Mouse (Mus musculus) liver, embryonic 16.5 days (tissue): ENCODE data around the gene Cdkl4. TPM values are rescaled to one million over a fixed set of nuclear protein-coding genes. Genes with fewer than 3 reads are reported as not detected.

Experiments
- ATAC-seq: fragments of 200-750 bp; cut with Nextera tagmentation; 2 replicates; pipeline ENCODE4 v1.8.0; 2017; ENCODE audit warnings: low read depth, mild to moderate bottlenecking, moderate number of reproducible peaks, moderate library complexity
- H3K27ac ChIP-seq: fragments of 300-500 bp; sonication (generic); 2 replicates; pipeline ENCODE4 v1.5.1; 2014; ENCODE audit warnings: mild to moderate bottlenecking, low read length
- H3K27me3 ChIP-seq: fragments of 300-500 bp; sonication (generic); 2 replicates; pipeline ENCODE4 v1.6.1; 2014; ENCODE audit warnings: low read depth, low read length, mixed read lengths; ENCODE audit not compliant: control insufficient read depth, insufficient read depth
- H3K36me3 ChIP-seq: fragments of 300-500 bp; sonication (generic); 2 replicates; pipeline ENCODE4 v1.6.1; 2014; ENCODE audit warnings: mild to moderate bottlenecking; ENCODE audit not compliant: control insufficient read depth, insufficient read depth
- H3K4me1 ChIP-seq: fragments of 300-500 bp; sonication (generic); 2 replicates; pipeline ENCODE4 v1.6.1; 2014; ENCODE audit warnings: low read depth, low read length, mixed read lengths; ENCODE audit not compliant: control insufficient read depth
- H3K4me2 ChIP-seq: fragments of 300-500 bp; sonication (generic); 2 replicates; pipeline ENCODE4 v1.6.1; 2014; ENCODE audit warnings: low read depth, low read length, mixed read lengths
- H3K4me3 ChIP-seq: fragments of 300-500 bp; sonication (generic); 2 replicates; pipeline ENCODE4 v1.5.1; 2014; ENCODE audit warnings: low read depth, mild to moderate bottlenecking, low read length
- H3K9ac ChIP-seq: fragments of 300-500 bp; sonication (generic); 2 replicates; pipeline ENCODE4 v1.6.1; 2014; ENCODE audit warnings: low read depth, low read length
- H3K9me3 ChIP-seq: fragments of 300-500 bp; sonication (generic); replicated peaks from 2 replicates; pipeline ENCODE4 v1.6.1; 2016; ENCODE audit warnings: low read length; ENCODE audit not compliant: control insufficient read depth
- WGBS: fragments of 180-500 bp; shearing (Covaris S2); extraction: QIAGEN DNeasy Blood & Tissue Kit; methylation state at CpG from one replicate; pipeline ENCODE4 v1.1.7; 2014; ENCODE audit not compliant: insufficient replicate concordance; 5-methylcytosine and 5-hydroxymethylcytosine counted together
- polyA plus RNA-seq: library from polyadenylated mRNA; unstranded; fragments of >200 nt; fragmentation: Nextera tagmentation; extraction: Ambion mirVana; gene quantifications from 2 replicates; pipeline ENCODE4 v1.2.1, GENCODE M21; 2015

Gene Cdkl4
- polyA plus RNA-seq, 1 experiment from 2014 or later, result 0.14 TPM

DNA sequence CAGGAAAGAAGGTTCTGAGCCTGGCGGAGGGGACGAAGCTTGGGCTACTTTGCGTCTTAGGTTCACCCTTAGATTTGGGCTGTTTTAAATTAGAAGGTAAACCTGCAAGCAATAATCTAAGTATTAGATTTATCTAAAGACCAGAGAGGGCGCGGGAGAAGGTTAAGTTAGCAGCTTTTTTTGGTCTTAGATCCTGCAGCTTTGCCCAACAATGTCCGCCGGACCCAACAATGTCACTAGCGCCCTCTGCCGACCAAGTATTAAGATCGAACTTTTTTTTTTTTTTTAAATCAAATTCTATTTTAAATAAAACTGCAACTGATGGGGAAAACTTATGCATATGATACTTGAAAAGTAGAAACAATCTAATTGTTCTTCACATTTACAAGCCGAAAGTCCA is 18.6 kb downstream of the Cdkl4 start:
- Histone ChIP-seq H3K27ac (peak overlapping the region; percentile 85), H3K9me3 (no peaks in the 10 kb centered on the region), H3K4me3 (peak overlapping the region; percentile 19; the same call in 1 of the 2 replicates), H3K4me1 (no peaks in the 10 kb centered on the region; the same call in none of the 2 replicates), H3K9ac (no peak overlapping the region), H3K36me3 (no peaks in the 10 kb centered on the region), H3K27me3 (no peaks in the 10 kb centered on the region), H3K4me2 (no peak overlapping the region)
- WGBS, result 26% methylated on average over 11 of the region's 11 CpGs
- ATAC-seq, result no peak

DNA sequence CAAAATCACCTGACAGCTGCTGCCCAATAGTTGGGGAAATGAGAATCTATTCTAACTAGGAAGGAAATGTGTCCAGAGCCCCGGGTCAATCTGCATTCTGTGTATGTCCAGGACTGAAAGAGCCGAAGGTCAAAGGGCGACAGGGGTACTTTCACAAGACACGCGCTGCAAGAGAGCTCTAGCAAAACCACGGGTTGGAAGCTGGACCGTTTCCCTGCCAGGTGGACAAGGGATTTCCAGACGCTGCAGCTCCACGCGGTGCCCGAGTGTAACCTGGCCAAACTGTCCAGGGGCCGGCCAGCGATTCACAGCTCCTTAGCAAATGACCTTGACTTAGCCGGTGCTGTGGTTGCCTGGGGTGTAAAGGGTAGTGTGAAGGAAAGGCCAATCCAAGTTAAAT is 19.0 kb downstream of the Cdkl4 start:
- H3K4me1 ChIP-seq, result no peaks in the 10 kb centered on the region; the same call in none of the 2 replicates
- no peaks in the 10 kb centered on the region for H3K27me3 ChIP-seq
- 67% methylated on average over 14 of the region's 14 CpGs for WGBS
- no peaks in the 10 kb centered on the region for H3K36me3 ChIP-seq
- H3K9me3 ChIP-seq, result no peaks in the 10 kb centered on the region
- peak; percentile 60 for ATAC-seq
- peak overlapping the region; percentile 85 for H3K27ac ChIP-seq
- H3K9ac ChIP-seq, result no peak overlapping the region
- peak overlapping the region; percentile 19; the same call in 1 of the 2 replicates for H3K4me3 ChIP-seq
- H3K4me2 ChIP-seq, result no peak overlapping the region

DNA sequence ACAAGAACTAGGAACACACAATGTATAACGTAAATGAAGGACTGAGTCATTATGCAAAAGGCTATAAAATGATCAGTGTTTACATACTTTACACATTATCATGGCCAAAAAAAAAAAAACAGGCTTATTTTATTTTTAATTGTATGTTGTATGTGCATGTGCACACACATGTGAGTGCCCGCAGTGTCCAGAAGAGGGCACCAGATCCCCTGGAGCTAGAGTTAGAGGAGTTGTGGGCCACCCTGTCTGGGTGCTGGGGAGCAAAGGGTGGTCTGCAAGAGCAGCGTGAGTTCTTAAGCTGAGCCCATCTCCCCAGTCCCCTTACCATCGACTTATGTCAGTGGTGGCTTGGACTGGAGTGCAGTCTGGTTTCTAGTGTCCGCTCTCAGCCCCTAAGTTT is 20.2 kb downstream of the Cdkl4 start:
- H3K36me3 ChIP-seq, result no peaks in the 10 kb centered on the region
- no peak for ATAC-seq
- no peak overlapping the region for H3K4me2 ChIP-seq
- 74% methylated on average over 5 of the region's 5 CpGs for WGBS
- H3K9ac ChIP-seq, result no peak overlapping the region
- no peaks in the 10 kb centered on the region for H3K9me3 ChIP-seq
- peak overlapping the region; percentile 41 for H3K27ac ChIP-seq
- no peaks in the 10 kb centered on the region for H3K27me3 ChIP-seq
- no peak overlapping the region for H3K4me3 ChIP-seq
- peaks cover 3% of the 10 kb centered on the region for H3K4me1 ChIP-seq

DNA sequence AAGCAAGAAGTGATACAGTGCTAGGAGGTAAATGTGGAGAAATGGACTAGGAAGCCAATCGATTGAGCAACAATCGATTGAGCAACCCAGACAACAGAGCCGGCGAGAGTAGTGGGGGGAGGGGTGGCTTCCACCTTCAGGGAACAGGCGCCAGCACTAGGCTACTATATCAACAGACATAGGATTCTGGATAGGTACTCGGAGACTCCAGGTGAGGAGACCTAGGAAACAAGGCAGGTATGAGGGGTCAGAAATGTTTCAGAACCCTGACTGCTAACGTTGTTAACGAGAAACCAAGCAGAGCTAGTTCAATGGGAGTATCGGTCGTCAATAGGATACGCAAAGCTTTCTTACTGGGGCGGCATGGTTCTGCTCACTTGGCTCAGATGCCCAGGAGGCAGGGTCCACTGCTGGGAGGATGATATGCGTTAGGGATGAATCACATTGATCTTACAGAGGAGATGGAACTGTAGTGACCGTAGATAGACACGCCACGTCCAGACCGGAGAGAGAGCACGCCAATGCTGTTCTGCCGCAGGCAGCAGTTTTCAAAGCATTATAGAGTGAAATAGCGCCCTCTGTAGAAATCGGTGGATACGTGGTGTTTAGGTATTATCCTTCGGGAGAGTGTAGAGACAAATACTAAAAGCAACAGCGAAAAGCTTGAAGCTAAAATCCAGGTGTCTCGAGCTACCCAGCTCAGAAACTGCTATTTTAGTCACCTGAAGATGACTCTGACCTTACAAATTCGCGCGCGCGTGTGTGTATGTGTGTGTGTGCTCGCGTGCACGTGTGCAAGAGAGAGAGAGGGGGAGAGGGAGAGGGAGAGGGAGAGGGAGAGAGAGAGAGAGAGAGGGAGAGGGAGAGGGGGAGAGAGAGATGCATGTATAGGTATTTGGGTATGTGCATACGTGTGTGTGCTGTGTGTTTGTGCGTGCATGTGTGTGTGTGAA is 24.0 kb downstream of the Cdkl4 start:
- H3K36me3 ChIP-seq, result no peaks in the 10 kb centered on the region
- H3K9me3 ChIP-seq, result no peaks in the 10 kb centered on the region
- no peak overlapping the region for H3K27ac ChIP-seq
- H3K4me2 ChIP-seq, result peak overlapping the region; percentile 43
- ATAC-seq, result peak; percentile 82
- peaks cover 3% of the 10 kb centered on the region for H3K4me1 ChIP-seq
- peak overlapping the region; percentile 32 for H3K9ac ChIP-seq
- WGBS, result 4% methylated on average over 35 of the region's 35 CpGs
- H3K4me3 ChIP-seq, result peak overlapping the region; percentile 54
- no peaks in the 10 kb centered on the region for H3K27me3 ChIP-seq

DNA sequence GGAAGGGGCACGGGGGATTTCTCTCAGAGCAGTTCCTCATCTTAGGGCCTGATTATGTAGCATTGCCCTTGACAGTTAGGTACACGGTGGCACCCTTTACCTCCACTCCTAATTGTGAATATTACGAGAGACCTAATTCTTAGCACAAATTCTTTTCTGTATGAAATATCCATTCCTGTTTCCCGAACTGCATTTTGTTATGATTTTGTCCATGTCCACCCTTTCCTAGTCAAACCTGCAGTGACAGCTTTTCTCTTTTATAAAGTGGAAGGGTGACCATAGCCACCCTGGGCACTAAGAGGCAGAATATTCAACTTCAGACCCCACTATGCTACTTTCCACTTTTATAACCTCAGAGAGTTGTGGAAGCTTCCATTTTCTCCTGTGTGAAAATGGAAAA is 25.0 kb downstream of the Cdkl4 start:
- no peak for ATAC-seq
- H3K27me3 ChIP-seq, result no peaks in the 10 kb centered on the region
- WGBS, result 44% methylated on average over 4 of the region's 4 CpGs
- no peaks in the 10 kb centered on the region for H3K36me3 ChIP-seq
- no peak overlapping the region for H3K27ac ChIP-seq
- no peaks in the 10 kb centered on the region for H3K9me3 ChIP-seq
- no peak overlapping the region for H3K9ac ChIP-seq
- no peak overlapping the region for H3K4me3 ChIP-seq
- H3K4me2 ChIP-seq, result peak overlapping the region; percentile 43; the same call in 1 of the 2 replicates
- peaks cover 3% of the 10 kb centered on the region for H3K4me1 ChIP-seq

DNA sequence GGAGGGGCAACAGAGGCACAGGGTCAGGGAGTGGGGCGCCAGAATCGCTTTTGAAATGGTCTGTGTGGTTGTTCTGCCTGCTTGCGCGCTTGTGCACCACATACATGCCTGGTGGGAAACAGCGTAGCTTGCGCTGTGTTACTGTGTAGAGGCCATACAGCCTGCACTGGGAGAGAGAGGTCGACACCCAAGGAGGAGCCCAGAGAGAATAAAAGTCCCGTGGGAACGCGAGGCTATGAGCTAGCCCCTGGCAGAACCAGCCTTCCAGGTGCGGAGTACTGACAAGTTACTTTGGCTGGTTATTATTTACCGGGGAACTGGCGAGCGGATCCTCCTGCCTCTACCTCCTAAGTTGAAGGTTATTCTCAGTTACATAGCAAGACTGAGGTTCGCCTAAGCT is 26.6 kb downstream of the Cdkl4 start:
- Histone ChIP-seq H3K9me3 (no peaks in the 10 kb centered on the region), H3K36me3 (no peaks in the 10 kb centered on the region), H3K27ac (no peak overlapping the region), H3K9ac (no peak overlapping the region), H3K4me1 (peaks cover 3% of the 10 kb centered on the region), H3K27me3 (no peaks in the 10 kb centered on the region), H3K4me3 (no peak overlapping the region), H3K4me2 (no peak overlapping the region)
- 79% methylated on average over 15 of the region's 15 CpGs for WGBS
- ATAC-seq, result no peak

DNA sequence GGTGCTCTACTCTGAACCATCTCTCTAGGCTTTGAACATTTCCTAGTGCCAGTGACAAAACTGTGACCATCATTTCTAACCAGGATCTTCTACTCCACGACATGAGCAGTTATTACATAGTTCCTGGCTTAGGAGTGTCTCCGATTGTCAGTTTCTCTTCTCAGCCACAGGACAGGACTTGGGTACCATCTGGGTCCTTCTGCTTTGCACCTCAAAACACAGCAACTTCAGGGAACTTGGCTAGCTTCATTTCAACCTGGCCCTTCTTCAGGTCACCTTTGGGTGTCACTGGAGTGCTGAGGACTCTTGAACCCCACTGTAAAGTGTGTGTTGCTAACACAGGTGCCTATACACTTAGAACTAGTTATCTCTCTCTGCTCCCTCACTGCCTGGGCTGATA is 30.8 kb downstream of the Cdkl4 start:
- 59% methylated on average over 2 of the region's 2 CpGs for WGBS
- no peak for ATAC-seq
- no peaks in the 10 kb centered on the region for H3K4me1 ChIP-seq
- no peaks in the 10 kb centered on the region for H3K27me3 ChIP-seq
- no peaks in the 10 kb centered on the region for H3K9me3 ChIP-seq
- no peaks in the 10 kb centered on the region for H3K36me3 ChIP-seq
- H3K27ac ChIP-seq, result no peak overlapping the region
- H3K4me3 ChIP-seq, result no peak overlapping the region
- H3K4me2 ChIP-seq, result no peak overlapping the region
- no peak overlapping the region for H3K9ac ChIP-seq

DNA sequence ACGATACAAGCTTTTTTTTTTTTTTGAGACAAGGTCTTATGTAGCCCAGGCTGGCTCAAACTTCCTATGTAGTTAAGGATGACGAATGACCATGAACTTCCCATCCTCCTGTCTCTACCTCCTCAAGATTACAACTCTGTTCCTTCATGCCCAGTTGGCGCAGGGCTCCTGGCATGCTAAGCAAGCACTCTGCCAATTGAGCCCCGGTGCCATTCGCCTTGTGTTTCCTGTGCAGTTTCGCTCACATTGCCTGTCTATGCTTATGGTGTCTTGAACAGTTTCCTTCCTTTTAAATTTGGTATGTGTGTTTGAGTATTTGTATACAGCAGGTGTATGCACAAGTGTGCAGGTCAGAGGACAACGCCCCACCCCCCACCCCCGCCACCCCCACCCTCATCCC is 31.4 kb downstream of the Cdkl4 start:
- Histone ChIP-seq H3K4me1 (no peaks in the 10 kb centered on the region), H3K9me3 (no peaks in the 10 kb centered on the region), H3K36me3 (no peaks in the 10 kb centered on the region), H3K27ac (no peak overlapping the region), H3K9ac (no peak overlapping the region), H3K4me3 (no peak overlapping the region), H3K4me2 (no peak overlapping the region), H3K27me3 (no peaks in the 10 kb centered on the region)
- ATAC-seq, result no peak
- 77% methylated on average over 8 of the region's 8 CpGs for WGBS

DNA sequence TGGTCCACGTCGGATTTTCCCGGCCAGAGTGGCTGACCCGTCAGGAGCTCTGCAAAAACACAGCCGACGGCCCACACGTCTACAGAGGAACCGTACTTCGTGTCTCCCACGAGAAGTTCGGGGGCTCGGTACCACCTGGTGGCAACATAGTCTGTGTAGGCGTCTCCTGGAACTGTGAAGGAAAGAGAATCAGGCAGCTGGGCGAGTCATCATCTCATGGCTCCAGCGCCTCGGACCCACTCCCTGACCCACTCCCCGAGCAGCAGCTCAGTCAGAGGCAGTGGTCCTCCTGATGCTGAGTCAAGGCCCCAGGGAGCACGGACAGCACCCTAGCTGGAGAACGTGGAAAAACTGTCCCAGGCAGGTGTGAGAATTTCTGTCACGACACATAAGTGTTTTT is 34.0 kb downstream of the Cdkl4 start:
- Histone ChIP-seq H3K9ac (no peak overlapping the region), H3K27ac (no peak overlapping the region), H3K36me3 (no peaks in the 10 kb centered on the region), H3K4me1 (no peaks in the 10 kb centered on the region), H3K27me3 (no peaks in the 10 kb centered on the region), H3K4me2 (no peak overlapping the region), H3K9me3 (no peaks in the 10 kb centered on the region), H3K4me3 (no peak overlapping the region)
- no peak for ATAC-seq
- WGBS, result 74% methylated on average over 20 of the region's 20 CpGs
